ENCODE assay signal across 20 mouse cellular contexts in genomic region chr2:154642712-154643385, GRCm38 (mm10). TPM values are rescaled to one million over a fixed set of nuclear protein-coding genes. Genes with fewer than 3 reads are reported as not detected.
A peak's percentile ranks its signal among the peaks of the same experiment; 100 is the strongest.
DNase-seq lines count a peak whose midpoint lies in the region; ATAC-seq and TF ChIP-seq lines count a peak whose summit lies in the region.
"Had no signal": no experiment of that assay in that cellular context is flagged by ENCODE, and none has a peak within 500 bp of the region (broad histone marks: within the 10 kb centered on the region; RNA-seq: fewer than 3 reads in every experiment).

No protein-coding gene starts in this region.

- TF ChIP-seq EP300 in ES-Bruce4 (IDR thresholded peaks at IDR 0.05; ENCODE audit: insufficient read depth, low read depth, low read length): no peak
- peak in 1 of 2 experiments; percentile 20; a peak in 1 of 4 replicates for TF ChIP-seq EP300 in MEL (IDR thresholded peaks at IDR 0.05; ENCODE audit: low read depth in 1 of 2, low read length in 2 of 2)

- peak overlapping the region; percentile 18; the same call in 1 of the 2 replicates for H3K4me2 ChIP-seq in liver, embryonic 12.5 days
- H3K4me2 ChIP-seq: embryonic facial prominence, embryonic 13.5 days; heart, embryonic 15.5 days; hindbrain, embryonic 15.5 days; midbrain, embryonic 12.5 days had no signal

- H3K27ac ChIP-seq in layer of hippocampus, adult 2 months: no peak overlapping the region
- no peak overlapping the region for H3K27ac ChIP-seq in ES-Bruce4 (ENCODE audit: insufficient read depth, low read length)
- 0 out of 2 replicates have a peak overlapping the region, but pooled peaks have one; percentile 16 for H3K27ac ChIP-seq in MEL (ENCODE audit: control insufficient read depth, low read depth, low read length)
- no peak overlapping the region for H3K27ac ChIP-seq in liver, embryonic 12.5 days
- H3K27ac ChIP-seq: embryonic facial prominence, embryonic 13.5 days; heart, embryonic 15.5 days; hindbrain, embryonic 15.5 days; midbrain, embryonic 12.5 days had no signal

- no peak for DNase-seq in layer of hippocampus, adult 2 months (ENCODE audit: low spot score in 2 of 2)
- no peak for DNase-seq in layer of hippocampus, postnatal 10 days (ENCODE audit: low spot score in 2 of 2)
- DNase-seq in MEL (ENCODE audit: low read depth, low spot score): peak; percentile 50
- DNase-seq in adrenal gland, postnatal 25 days: no peak
- DNase-seq in heart, postnatal 4 days: no peak
- DNase-seq in heart, adult 8-10 months (ENCODE audit: low spot score): no peak
- DNase-seq: cerebellum, adult 11-12 months; gastrocnemius, postnatal 25 days; kidney, postnatal 36 days; layer of hippocampus, postnatal 36 days; lung, postnatal 36 days had no signal

- no peaks in the 10 kb centered on the region for H3K79me2 ChIP-seq in MEL (ENCODE audit: control insufficient read depth, insufficient read depth, low read length, poor library complexity)

- peak; percentile 47 for TF ChIP-seq CTCF in layer of hippocampus, adult 2 months (conservative IDR thresholded peaks at IDR 0.05)
- peak; percentile 34 for TF ChIP-seq CTCF in ES-Bruce4 (IDR thresholded peaks at IDR 0.05; ENCODE audit: low read depth, low read length)
- TF ChIP-seq CTCF in MEL (IDR thresholded peaks at IDR 0.05 in 2 of 3, conservative IDR thresholded peaks at IDR 0.05 in 1 of 3; ENCODE audit: control insufficient read depth in 1 of 3, insufficient read depth in 1 of 3, low read depth in 2 of 3, low read length in 3 of 3, poor library complexity in 1 of 3, severe bottlenecking in 1 of 3): peak; percentile 47 to 77 (median 47)

- WGBS in liver, embryonic 12.5 days (ENCODE audit: insufficient replicate concordance): 48% methylated on average over 6 of the region's 6 CpGs

- 0 out of 2 replicates have a peak, but pooled peaks cover 5% of the 10 kb centered on the region for H3K9me3 ChIP-seq in ES-Bruce4 (replicated peaks; ENCODE audit: control insufficient read depth, insufficient read depth, low read length, poor library complexity, severe bottlenecking)
- no peaks in the 10 kb centered on the region for H3K9me3 ChIP-seq in MEL (replicated peaks; ENCODE audit: insufficient read depth, low read length)
- H3K9me3 ChIP-seq in liver, embryonic 12.5 days (replicated peaks): peaks cover 8% of the 10 kb centered on the region
- H3K9me3 ChIP-seq: heart, embryonic 15.5 days; hindbrain, embryonic 15.5 days had no signal

- no peak for TF ChIP-seq RAD21 in MEL (IDR thresholded peaks at IDR 0.05; ENCODE audit: low read depth, low read length)

- ATAC-seq in liver, embryonic 12.5 days: peak; percentile 25; the same call in 1 of the 2 replicates

- H3K27me3 ChIP-seq in ES-Bruce4 (ENCODE audit: control insufficient read depth, insufficient read depth, low read length, poor library complexity, severe bottlenecking) (no peaks in the 10 kb centered on the region), MEL (ENCODE audit: control insufficient read depth in 1 of 2, insufficient read depth in 2 of 2, low read length in 2 of 2) (no peaks in the 10 kb centered on the region)
- H3K27me3 ChIP-seq in liver, embryonic 12.5 days (replicated peaks): no peaks in the 10 kb centered on the region
- H3K27me3 ChIP-seq: embryonic facial prominence, embryonic 13.5 days; heart, embryonic 15.5 days; hindbrain, embryonic 15.5 days; midbrain, embryonic 12.5 days had no signal

- no peak overlapping the region for H3K4me3 ChIP-seq in layer of hippocampus, adult 2 months
- H3K4me3 ChIP-seq in ES-Bruce4 (ENCODE audit: low read depth, low read length) (no peak overlapping the region), MEL (ENCODE audit: control insufficient read depth in 1 of 2, insufficient read depth in 1 of 2, low read depth in 2 of 2, low read length in 2 of 2) (no peak overlapping the region)
- no peak overlapping the region for H3K4me3 ChIP-seq in liver, embryonic 12.5 days
- H3K4me3 ChIP-seq: embryonic facial prominence, embryonic 13.5 days; heart, embryonic 15.5 days; hindbrain, embryonic 15.5 days; midbrain, embryonic 12.5 days had no signal

- H3K4me1 ChIP-seq in ES-Bruce4 (ENCODE audit: control insufficient read depth, insufficient read depth, low read length) (no peaks in the 10 kb centered on the region), MEL (ENCODE audit: control insufficient read depth in 1 of 2, insufficient read depth in 2 of 2, low read length in 2 of 2) (peaks cover 2 to 15% of the 10 kb centered on the region in 2 experiments; a peak in 3 of 4 replicates)
- H3K4me1 ChIP-seq in liver, embryonic 12.5 days: peaks cover 24% of the 10 kb centered on the region
- H3K4me1 ChIP-seq: embryonic facial prominence, embryonic 13.5 days; heart, embryonic 15.5 days; hindbrain, embryonic 15.5 days; midbrain, embryonic 12.5 days had no signal

- H3K36me3 ChIP-seq in ES-Bruce4 (ENCODE audit: control insufficient read depth, insufficient read depth, low read length, poor library complexity, severe bottlenecking) (0 out of 2 replicates have a peak, but pooled peaks cover 3% of the 10 kb centered on the region), MEL (ENCODE audit: control insufficient read depth in 1 of 2, insufficient read depth in 2 of 2, low read length in 2 of 2) (peaks cover 0 to 14% of the 10 kb centered on the region in 2 experiments; a peak in 2 of 4 replicates)
- peaks cover 73% of the 10 kb centered on the region for H3K36me3 ChIP-seq in liver, embryonic 12.5 days

- no peak overlapping the region for H3K9ac ChIP-seq in ES-Bruce4 (ENCODE audit: low read depth, poor library complexity, severe bottlenecking)
- H3K9ac ChIP-seq in MEL (ENCODE audit: control insufficient read depth, low read depth, low read length, poor library complexity, severe bottlenecking): no peak overlapping the region
- H3K9ac ChIP-seq in liver, embryonic 12.5 days: no peak overlapping the region
- H3K9ac ChIP-seq: embryonic facial prominence, embryonic 13.5 days; heart, embryonic 15.5 days; hindbrain, embryonic 15.5 days; midbrain, embryonic 12.5 days had no signal

- TF ChIP-seq POLR2A in ES-Bruce4 (IDR thresholded peaks at IDR 0.05; ENCODE audit: insufficient read depth, low read length): no peak
- no peak for TF ChIP-seq POLR2A in MEL (IDR thresholded peaks at IDR 0.05; ENCODE audit: control insufficient read depth in 1 of 2, insufficient read depth in 1 of 2, low read depth in 1 of 2, low read length in 2 of 2, poor library complexity in 1 of 2)

TF ChIP-seq in MEL, 35 proteins besides CTCF, POLR2A, EP300 and RAD21 (continues in another document):
- TF ChIP-seq POLR2AphosphoS5 (IDR thresholded peaks at IDR 0.05; ENCODE audit: borderline replicate concordance, low read depth, low read length) (no peak), ETS1 (IDR thresholded peaks at IDR 0.05; ENCODE audit: low read depth, low read length) (0 out of 2 replicates have a peak, but pooled peaks have one; percentile 22), SIN3A (IDR thresholded peaks at IDR 0.05; ENCODE audit: low read length) (0 out of 2 replicates have a peak, but pooled peaks have one; percentile 20)

RNA-seq across cellular contexts. Expression of gene Chmp4b, which starts 8.7 kb away (rescaled TPM):
- 100 to 1,000 TPM; 206 to 215 TPM for total RNA-seq in layer of hippocampus, adult 2 months (2021)
- total RNA-seq in layer of hippocampus, postnatal 10 days (2021): 100 to 1,000 TPM; 209 to 213 TPM
- polyA plus RNA-seq in ES-Bruce4 (2011; ENCODE audit: insufficient read depth, insufficient read length, low read depth, missing spikeins) (116 and 125 TPM in 2 replicates), MEL (2012; ENCODE audit: insufficient read depth in 1 of 2, insufficient read length in 2 of 2, low read depth in 1 of 2, low replicate concordance in 2 of 2, missing spikeins in 1 of 2) (100 to 1,000 TPM in 1 of 2 experiments, not detected in 1; 196 TPM)
- total RNA-seq in MEL (2012; rRNA removed): 118 TPM in 2 replicates
- 17.6 and 18.2 TPM in 2 replicates for polyA plus RNA-seq in liver, embryonic 12.5 days (2016; fragmentation: Nextera tagmentation; extraction: Ambion mirVana)
- total RNA-seq in adrenal gland, postnatal 25 days (2021): 221 and 247 TPM in 2 replicates
- 100 to 1,000 TPM; 133 to 134 TPM for total RNA-seq in heart, postnatal 4 days (2021)
- 100 to 1,000 TPM; 119 to 132 (median 124) TPM for total RNA-seq in heart, adult 8-10 months (2022)

RNA-seq across cellular contexts. Expression of gene 4930519P11Rik, which starts 29.6 kb away (rescaled TPM):
- not detected for total RNA-seq in layer of hippocampus, adult 2 months (2021)
- total RNA-seq in layer of hippocampus, postnatal 10 days (2021): under 1 TPM in 1 of 2 experiments, not detected in 1; 0.76 TPM
- not detected in 2 replicates for polyA plus RNA-seq in ES-Bruce4 (2011; ENCODE audit: insufficient read depth, insufficient read length, low read depth, missing spikeins)
- not detected in 2 replicates for total RNA-seq in MEL (2012; rRNA removed)
- polyA plus RNA-seq in MEL (2012; ENCODE audit: insufficient read depth in 1 of 2, insufficient read length in 2 of 2, low read depth in 1 of 2, low replicate concordance in 2 of 2, missing spikeins in 1 of 2): under 1 TPM in 1 of 2 experiments, not detected in 1; 0.22 TPM
- polyA plus RNA-seq in liver, embryonic 12.5 days (2016; fragmentation: Nextera tagmentation; extraction: Ambion mirVana): 0.45 TPM in 1 of 2 replicates, not detected in the other
- total RNA-seq in adrenal gland, postnatal 25 days (2021): 1.2 TPM in 1 of 2 replicates, not detected in the other
- not detected for total RNA-seq in heart, postnatal 4 days (2021)
- total RNA-seq in heart, adult 8-10 months (2022): not detected
- total RNA-seq: adrenal gland, adult 18-20 months; common myeloid progenitor, adult 5-6 weeks; gastrocnemius, postnatal 25 days; layer of hippocampus, postnatal 36 days had no signal
- polyA plus RNA-seq: embryonic facial prominence, embryonic 13.5 days; heart, embryonic 15.5 days; stomach, embryonic 14.5 days had no signal

RNA-seq across cellular contexts. Expression of gene Zfp341, which starts 29.8 kb away (rescaled TPM):
- total RNA-seq in layer of hippocampus, adult 2 months (2021): 10 to 100 TPM in 1 of 2 experiments, 1 to 10 TPM in 1; 9.1 to 10.8 TPM
- 10 to 100 TPM in 1 of 2 experiments, 1 to 10 TPM in 1; 9.8 to 12.2 TPM for total RNA-seq in layer of hippocampus, postnatal 10 days (2021)
- 3.8 and 5.0 TPM in 2 replicates for polyA plus RNA-seq in ES-Bruce4 (2011; ENCODE audit: insufficient read depth, insufficient read length, low read depth, missing spikeins)
- total RNA-seq in MEL (2012; rRNA removed): 2.0 TPM in 2 replicates
- polyA plus RNA-seq in MEL (2012; ENCODE audit: insufficient read depth in 1 of 2, insufficient read length in 2 of 2, low read depth in 1 of 2, low replicate concordance in 2 of 2, missing spikeins in 1 of 2): 1 to 10 TPM in 1 of 2 experiments, not detected in 1; 6.3 TPM
- 2.2 TPM in 2 replicates for polyA plus RNA-seq in liver, embryonic 12.5 days (2016; fragmentation: Nextera tagmentation; extraction: Ambion mirVana)
- 3.3 and 3.6 TPM in 2 replicates for total RNA-seq in adrenal gland, postnatal 25 days (2021)
- total RNA-seq in heart, postnatal 4 days (2021): 1 to 10 TPM; 2.4 TPM
- 1 to 10 TPM; 2.4 to 4.3 (median 2.7) TPM for total RNA-seq in heart, adult 8-10 months (2022)

RNA-seq across cellular contexts. Expression of gene Pxmp4, which starts 39.3 kb away (rescaled TPM):
- total RNA-seq in layer of hippocampus, adult 2 months (2021): 10 to 100 TPM; 10.7 to 13.7 TPM
- total RNA-seq in layer of hippocampus, postnatal 10 days (2021): 10 to 100 TPM; 14.3 to 15.7 TPM
- 8.3 and 9.5 TPM in 2 replicates for polyA plus RNA-seq in ES-Bruce4 (2011; ENCODE audit: insufficient read depth, insufficient read length, low read depth, missing spikeins)
- 5.9 and 6.8 TPM in 2 replicates for total RNA-seq in MEL (2012; rRNA removed)
- polyA plus RNA-seq in MEL (2012; ENCODE audit: insufficient read depth in 1 of 2, insufficient read length in 2 of 2, low read depth in 1 of 2, low replicate concordance in 2 of 2, missing spikeins in 1 of 2): 10 to 100 TPM in 1 of 2 experiments, not detected in 1; 12.2 TPM
- polyA plus RNA-seq in liver, embryonic 12.5 days (2016; fragmentation: Nextera tagmentation; extraction: Ambion mirVana): 24.5 and 26.1 TPM in 2 replicates
- total RNA-seq in adrenal gland, postnatal 25 days (2021): 32.7 and 34.3 TPM in 2 replicates
- 10 to 100 TPM; 14.5 to 20.4 TPM for total RNA-seq in heart, postnatal 4 days (2021)
- 10 to 100 TPM; 25.0 to 31.0 (median 27.2) TPM for total RNA-seq in heart, adult 8-10 months (2022)
